Mouse (Mus musculus) heart, embryonic 16.5 days (tissue): ENCODE data around the gene Mmp25. TPM values are rescaled to one million over a fixed set of nuclear protein-coding genes. Genes with fewer than 3 reads are reported as not detected.

Experiments
- polyA plus RNA-seq: library from polyadenylated mRNA; unstranded; fragments of >200 nt; fragmentation: Nextera tagmentation; extraction: Ambion mirVana; gene quantifications from 2 replicates; pipeline ENCODE4 v1.2.1, GENCODE M21; 2015

The Mmp25 gene
- polyA plus RNA-seq, 1 experiment from 2014 or later: 0.25 TPM

Other genes with a start within 250 kb of the Mmp25 start
- not detected in 2 replicates for gene Vmn2r117, start 165.6 kb downstream of the Mmp25 start, polyA plus RNA-seq
- gene Zfp213, start 81.0 kb downstream of the Mmp25 start, polyA plus RNA-seq: 12.9 and 14.5 TPM in 2 replicates
- 7.3 and 8.5 TPM in 2 replicates for gene Zfp13, start 45.8 kb downstream of the Mmp25 start, polyA plus RNA-seq
- not detected in 2 replicates for gene Zscan10, start 44.4 kb downstream of the Mmp25 start, polyA plus RNA-seq
- 0.45 and 0.67 TPM in 2 replicates for gene Bicdl2, start 15.2 kb upstream of the Mmp25 start, polyA plus RNA-seq
- gene Hcfc1r1, start 28.3 kb upstream of the Mmp25 start, polyA plus RNA-seq: 214 and 247 TPM in 2 replicates
- 38.7 and 39.1 TPM in 2 replicates for gene Thoc6, start 28.6 kb upstream of the Mmp25 start, polyA plus RNA-seq
- 100 and 122 TPM in 2 replicates for gene Tnfrsf12a, start 32.2 kb upstream of the Mmp25 start, polyA plus RNA-seq
- 1.7 and 15.9 TPM in 2 replicates for gene Cldn6, start 34.0 kb upstream of the Mmp25 start, polyA plus RNA-seq
- 0.22 and 0.84 TPM in 2 replicates for gene Cldn9, start 38.7 kb upstream of the Mmp25 start, polyA plus RNA-seq
- gene 1520401A03Rik, start 77.5 kb upstream of the Mmp25 start, polyA plus RNA-seq: not detected in 2 replicates
- gene Pkmyt1, start 81.1 kb upstream of the Mmp25 start, polyA plus RNA-seq: 29.7 and 33.3 TPM in 2 replicates
- gene Paqr4, start 95.6 kb upstream of the Mmp25 start, polyA plus RNA-seq: 16.8 and 19.8 TPM in 2 replicates
- gene Kremen2, start 100.6 kb upstream of the Mmp25 start, polyA plus RNA-seq: 1.8 and 3.7 TPM in 2 replicates
- gene Flywch1, start 126.3 kb upstream of the Mmp25 start, polyA plus RNA-seq: 42.2 and 46.9 TPM in 2 replicates
- gene Flywch2, start 140.8 kb upstream of the Mmp25 start, polyA plus RNA-seq: 4.3 and 5.9 TPM in 2 replicates
- gene Srrm2, start 145.3 kb upstream of the Mmp25 start, polyA plus RNA-seq: 311 and 314 TPM in 2 replicates
- gene Elob, start 183.9 kb upstream of the Mmp25 start, polyA plus RNA-seq: 812 and 839 TPM in 2 replicates
- not detected in 2 replicates for gene Prss33, start 190.8 kb upstream of the Mmp25 start, polyA plus RNA-seq
- 0.11 and 0.50 TPM in 2 replicates for gene Prss32, start 198.6 kb upstream of the Mmp25 start, polyA plus RNA-seq
- 0.21 and 0.22 TPM in 2 replicates for gene Prss41, start 198.9 kb upstream of the Mmp25 start, polyA plus RNA-seq
- gene Prss21, start 222.8 kb upstream of the Mmp25 start, polyA plus RNA-seq: not detected in 2 replicates
- not detected in 2 replicates for gene Dcpp1, start 235.6 kb upstream of the Mmp25 start, polyA plus RNA-seq
- gene Dcpp2, start 235.6 kb upstream of the Mmp25 start, polyA plus RNA-seq: 0.21 TPM in 1 of 2 replicates, not detected in the other